Mouse (Mus musculus): Measurements from ENCODE around the gene Zfp931. TPM values are rescaled to one million over a fixed set of nuclear protein-coding genes. Genes with fewer than 3 reads are reported as not detected.

The Zfp931 gene
- total RNA-seq, 1 experiment = 19.5 TPM

DNA sequence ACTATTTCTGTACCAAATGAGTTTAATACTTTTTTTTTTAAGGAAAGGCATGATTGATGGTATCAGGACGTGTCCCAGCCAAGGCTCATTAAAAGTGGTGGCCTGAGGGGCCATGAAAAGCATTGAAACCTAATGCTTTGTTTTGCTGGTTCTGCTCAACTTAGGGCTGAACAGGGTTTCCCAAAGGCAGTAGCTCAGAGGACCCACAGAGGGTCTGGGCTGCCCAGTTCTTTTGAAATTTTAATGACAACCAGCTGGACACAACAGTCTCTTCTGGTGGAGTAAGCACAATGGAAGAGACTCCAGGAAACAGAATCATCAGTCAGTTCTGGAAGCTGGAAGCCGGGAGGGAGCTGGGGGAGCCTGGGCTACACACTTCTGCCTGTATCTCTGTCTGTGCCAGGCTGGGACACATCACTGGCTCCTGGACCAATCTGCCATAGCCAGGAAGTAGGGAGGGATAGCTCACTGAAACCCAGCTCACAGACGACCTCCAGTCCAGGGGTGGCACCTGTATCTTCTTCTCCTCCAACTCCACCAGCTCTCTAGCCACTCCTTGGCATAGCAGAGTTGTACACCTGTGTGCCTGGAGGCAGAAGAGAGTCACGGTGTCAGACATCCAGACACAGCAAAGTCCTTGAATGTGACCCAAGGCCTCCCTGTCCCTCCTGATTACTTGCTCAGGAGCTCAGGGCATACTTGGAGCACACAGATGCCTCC lies 43.8 kb upstream of the Zfp931 start:
- no peak for TF ChIP-seq MAFK (IDR thresholded peaks at IDR 0.05; ENCODE audit: insufficient read depth, low read depth, low read length)
- TF ChIP-seq HCFC1 (IDR thresholded peaks at IDR 0.05; ENCODE audit: borderline replicate concordance, insufficient read depth, low read length) = no peak
- TF ChIP-seq ZC3H11A (IDR thresholded peaks at IDR 0.05; ENCODE audit: borderline replicate concordance, low read depth, low read length) = no peak
- TF ChIP-seq ZNF384 (IDR thresholded peaks at IDR 0.05; ENCODE audit: low read depth, low read length) = no peak
- TF ChIP-seq CHD2 (IDR thresholded peaks at IDR 0.05; ENCODE audit: low read depth, low read length) = no peak
- no peaks in the 10 kb centered on the region for H3K36me3 ChIP-seq (ENCODE audit: control insufficient read depth, insufficient read depth, low read length, poor library complexity, severe bottlenecking)
- in situ Hi-C loops (cut with MboI; ENCODE audit: low sequenced_read_pairs in 2 of 2, unreplicated experiment in 2 of 2) = no loop called here
- no peaks in the 10 kb centered on the region for H3K9me3 ChIP-seq (ENCODE audit: control insufficient read depth, insufficient read depth, low read depth, low read length)
- DNase-seq (ENCODE audit: low read depth, low spot score) = no peak
- H3K4me1 ChIP-seq (ENCODE audit: control insufficient read depth in 2 of 2, insufficient read depth in 2 of 2, low read length in 2 of 2, poor library complexity in 1 of 2) = peaks cover 0 to 10% of the 10 kb centered on the region in 2 experiments; a peak in 2 of 4 replicates
- H3K27ac ChIP-seq (ENCODE audit: insufficient read depth, low read depth, low read length, poor library complexity, severe bottlenecking) = no peak overlapping the region
- H3K9ac ChIP-seq (ENCODE audit: insufficient read depth, low read depth, low read length, poor library complexity, severe bottlenecking) = no peak overlapping the region
- H3K4me3 ChIP-seq (ENCODE audit: insufficient read depth in 1 of 2, low read depth in 1 of 2, low read length in 2 of 2, poor library complexity in 1 of 2, severe bottlenecking in 1 of 2) = no peak overlapping the region

DNA sequence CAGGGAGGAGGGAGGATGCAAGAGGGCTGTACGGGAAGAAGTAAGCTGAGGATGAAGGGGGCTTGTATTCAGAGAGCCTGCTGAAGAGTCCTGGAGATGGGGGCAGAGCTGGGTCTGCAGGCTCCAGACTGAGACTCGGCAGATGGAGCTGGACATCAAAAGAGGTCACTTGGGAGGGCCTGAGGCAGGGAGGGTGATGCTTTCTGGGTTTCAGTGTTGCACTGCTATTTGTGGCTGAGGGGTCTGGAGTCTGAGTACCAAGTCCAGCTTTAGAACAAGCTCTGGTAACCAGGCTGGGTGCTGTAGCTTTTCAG lies 43.1 kb upstream of the Zfp931 start:
- TF ChIP-seq CHD2 (IDR thresholded peaks at IDR 0.05; ENCODE audit: low read depth, low read length) (no peak), ZC3H11A (IDR thresholded peaks at IDR 0.05; ENCODE audit: borderline replicate concordance, low read depth, low read length) (no peak), ZNF384 (IDR thresholded peaks at IDR 0.05; ENCODE audit: low read depth, low read length) (no peak), MAFK (IDR thresholded peaks at IDR 0.05; ENCODE audit: insufficient read depth, low read depth, low read length) (no peak), HCFC1 (IDR thresholded peaks at IDR 0.05; ENCODE audit: borderline replicate concordance, insufficient read depth, low read length) (no peak)
- H3K9ac ChIP-seq (ENCODE audit: insufficient read depth, low read depth, low read length, poor library complexity, severe bottlenecking) = no peak overlapping the region
- no peaks in the 10 kb centered on the region for H3K36me3 ChIP-seq (ENCODE audit: control insufficient read depth, insufficient read depth, low read length, poor library complexity, severe bottlenecking)
- DNase-seq (ENCODE audit: low read depth, low spot score) = no peak
- no peaks in the 10 kb centered on the region for H3K9me3 ChIP-seq (ENCODE audit: control insufficient read depth, insufficient read depth, low read depth, low read length)
- H3K4me3 ChIP-seq (ENCODE audit: insufficient read depth in 1 of 2, low read depth in 1 of 2, low read length in 2 of 2, poor library complexity in 1 of 2, severe bottlenecking in 1 of 2) = no peak overlapping the region
- in situ Hi-C loops (cut with MboI; ENCODE audit: low sequenced_read_pairs in 2 of 2, unreplicated experiment in 2 of 2) = no loop called here
- peaks cover 0 to 10% of the 10 kb centered on the region in 2 experiments; a peak in 2 of 4 replicates for H3K4me1 ChIP-seq (ENCODE audit: control insufficient read depth in 2 of 2, insufficient read depth in 2 of 2, low read length in 2 of 2, poor library complexity in 1 of 2)
- no peak overlapping the region for H3K27ac ChIP-seq (ENCODE audit: insufficient read depth, low read depth, low read length, poor library complexity, severe bottlenecking)

DNA sequence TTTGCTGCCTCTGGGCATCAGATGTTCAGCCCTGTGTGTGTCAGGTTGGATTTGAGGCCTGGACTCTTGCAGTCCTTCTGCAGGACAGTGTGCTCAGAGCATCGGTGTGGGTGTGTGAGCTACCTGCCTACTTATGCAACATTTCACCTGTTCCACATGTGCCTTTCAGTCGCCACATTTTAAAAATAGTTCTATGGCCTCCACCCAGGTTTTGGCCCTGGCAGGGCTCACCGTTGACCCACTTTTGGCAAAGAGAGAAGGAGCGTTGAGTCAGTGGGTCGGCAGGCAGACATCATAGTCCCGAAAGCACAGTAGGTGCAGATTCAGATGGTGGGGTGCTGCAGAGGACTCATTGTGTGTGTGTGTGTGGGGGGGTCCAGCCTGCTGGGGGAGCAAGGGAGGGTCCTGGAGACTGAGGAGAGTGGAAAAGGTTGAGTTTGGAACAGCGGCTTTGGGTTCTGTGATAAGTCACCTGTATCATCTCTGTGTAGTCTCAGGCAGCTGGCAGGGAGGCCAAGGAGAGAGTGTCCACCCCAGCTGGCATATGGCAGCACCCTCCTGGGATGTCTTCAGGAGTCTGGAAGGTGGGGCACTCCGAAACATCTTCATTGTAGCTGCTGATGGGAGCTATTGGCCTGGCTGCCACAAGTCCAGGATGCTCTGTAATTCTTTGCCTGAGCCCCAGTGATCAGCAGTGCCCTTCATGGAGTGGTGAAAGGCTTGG lies 42.5 kb upstream of the Zfp931 start:
- no peak for DNase-seq (ENCODE audit: low read depth, low spot score)
- H3K4me1 ChIP-seq (ENCODE audit: control insufficient read depth in 2 of 2, insufficient read depth in 2 of 2, low read length in 2 of 2, poor library complexity in 1 of 2) = peaks cover 0 to 10% of the 10 kb centered on the region in 2 experiments; a peak in 2 of 4 replicates

DNA sequence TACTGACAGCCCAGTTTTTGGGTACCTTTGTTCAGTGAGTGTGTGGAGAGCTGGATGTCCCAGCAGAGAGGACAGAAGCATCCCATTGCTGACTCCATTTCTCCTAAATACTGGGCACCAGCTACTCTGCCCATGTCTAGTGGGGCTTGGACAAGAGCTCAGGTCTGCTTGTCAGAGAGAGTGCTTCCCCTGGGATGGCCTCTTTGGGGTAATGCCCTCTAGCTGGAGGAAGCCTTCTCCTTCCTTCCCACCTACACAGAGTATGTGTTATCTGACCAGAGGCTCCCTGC lies 42.0 kb upstream of the Zfp931 start:
- peaks cover 0 to 10% of the 10 kb centered on the region in 2 experiments; a peak in 2 of 4 replicates for H3K4me1 ChIP-seq (ENCODE audit: control insufficient read depth in 2 of 2, insufficient read depth in 2 of 2, low read length in 2 of 2, poor library complexity in 1 of 2)
- no peaks in the 10 kb centered on the region for H3K36me3 ChIP-seq (ENCODE audit: control insufficient read depth, insufficient read depth, low read length, poor library complexity, severe bottlenecking)
- no peaks in the 10 kb centered on the region for H3K9me3 ChIP-seq (ENCODE audit: control insufficient read depth, insufficient read depth, low read depth, low read length)
- TF ChIP-seq HCFC1 (IDR thresholded peaks at IDR 0.05; ENCODE audit: borderline replicate concordance, insufficient read depth, low read length) (no peak), MAFK (IDR thresholded peaks at IDR 0.05; ENCODE audit: insufficient read depth, low read depth, low read length) (no peak), CHD2 (IDR thresholded peaks at IDR 0.05; ENCODE audit: low read depth, low read length) (no peak), ZNF384 (IDR thresholded peaks at IDR 0.05; ENCODE audit: low read depth, low read length) (no peak), ZC3H11A (IDR thresholded peaks at IDR 0.05; ENCODE audit: borderline replicate concordance, low read depth, low read length) (no peak)
- in situ Hi-C loops (cut with MboI; ENCODE audit: low sequenced_read_pairs in 2 of 2, unreplicated experiment in 2 of 2) = no loop called here
- H3K4me3 ChIP-seq (ENCODE audit: insufficient read depth in 1 of 2, low read depth in 1 of 2, low read length in 2 of 2, poor library complexity in 1 of 2, severe bottlenecking in 1 of 2) = no peak overlapping the region
- no peak for DNase-seq (ENCODE audit: low read depth, low spot score)
- H3K27ac ChIP-seq (ENCODE audit: insufficient read depth, low read depth, low read length, poor library complexity, severe bottlenecking) = no peak overlapping the region
- no peak overlapping the region for H3K9ac ChIP-seq (ENCODE audit: insufficient read depth, low read depth, low read length, poor library complexity, severe bottlenecking)

More for the DNA sequence above, 42.5 kb upstream of the Zfp931 start:
- Histone ChIP-seq H3K36me3 (ENCODE audit: control insufficient read depth, insufficient read depth, low read length, poor library complexity, severe bottlenecking) (no peaks in the 10 kb centered on the region), H3K9ac (ENCODE audit: insufficient read depth, low read depth, low read length, poor library complexity, severe bottlenecking) (no peak overlapping the region), H3K4me3 (ENCODE audit: insufficient read depth in 1 of 2, low read depth in 1 of 2, low read length in 2 of 2, poor library complexity in 1 of 2, severe bottlenecking in 1 of 2) (no peak overlapping the region), H3K9me3 (ENCODE audit: control insufficient read depth, insufficient read depth, low read depth, low read length) (no peaks in the 10 kb centered on the region), H3K27ac (ENCODE audit: insufficient read depth, low read depth, low read length, poor library complexity, severe bottlenecking) (no peak overlapping the region)
- TF ChIP-seq ZNF384 (IDR thresholded peaks at IDR 0.05; ENCODE audit: low read depth, low read length) (no peak), HCFC1 (IDR thresholded peaks at IDR 0.05; ENCODE audit: borderline replicate concordance, insufficient read depth, low read length) (no peak), MAFK (IDR thresholded peaks at IDR 0.05; ENCODE audit: insufficient read depth, low read depth, low read length) (no peak), CHD2 (IDR thresholded peaks at IDR 0.05; ENCODE audit: low read depth, low read length) (no peak), ZC3H11A (IDR thresholded peaks at IDR 0.05; ENCODE audit: borderline replicate concordance, low read depth, low read length) (no peak)
- in situ Hi-C loops (cut with MboI; ENCODE audit: low sequenced_read_pairs in 2 of 2, unreplicated experiment in 2 of 2) = no loop called here
